Mouse (Mus musculus): ENCODE measurements around the gene Lekr1.

The Lekr1 gene

GRCm38 (mm10) chr3:65656451-65656850 is 9.6 kb upstream of the Lekr1 start:
- no peak for DNase-seq (ENCODE audit: extremely low spot score, low read depth, low spot score)

GRCm38 (mm10) chr3:65656902-65657660 is 8.9 kb upstream of the Lekr1 start:
- no peak for DNase-seq (ENCODE audit: extremely low spot score, low read depth, low spot score)

- DNase-seq (ENCODE audit: extremely low spot score, low read depth, low spot score) = no peak
Observed at GRCm38 (mm10) chr3:65658081-65658612, 7.9 kb upstream of the Lekr1 start.

GRCm38 (mm10) chr3:65658721-65659619 is 7.1 kb upstream of the Lekr1 start:
- peak; percentile 54 for DNase-seq (ENCODE audit: extremely low spot score, low read depth, low spot score)

- DNase-seq (ENCODE audit: extremely low spot score, low read depth, low spot score) = no peak
Observed at GRCm38 (mm10) chr3:65659620-65659932, 6.5 kb upstream of the Lekr1 start.

- DNase-seq (ENCODE audit: extremely low spot score, low read depth, low spot score) = no peak
Observed at GRCm38 (mm10) chr3:65660336-65660735, 5.7 kb upstream of the Lekr1 start.

GRCm38 (mm10) chr3:65661731-65662130 is 4.3 kb upstream of the Lekr1 start:
- no peak for DNase-seq (ENCODE audit: extremely low spot score, low read depth, low spot score)

GRCm38 (mm10) chr3:65663176-65663575 is 2.9 kb upstream of the Lekr1 start:
- no peak for DNase-seq (ENCODE audit: extremely low spot score, low read depth, low spot score)

GRCm38 (mm10) chr3:65670216-65670615 is 4.2 kb downstream of the Lekr1 start:
- DNase-seq (ENCODE audit: extremely low spot score, low read depth, low spot score) = no peak

GRCm38 (mm10) chr3:65673725-65674124 is 7.7 kb downstream of the Lekr1 start:
- no peak for DNase-seq (ENCODE audit: extremely low spot score, low read depth, low spot score)

- no peak for DNase-seq (ENCODE audit: extremely low spot score, low read depth, low spot score)
Observed at GRCm38 (mm10) chr3:65680612-65681011, 14.6 kb downstream of the Lekr1 start.

GRCm38 (mm10) chr3:65689705-65690104 is 23.7 kb downstream of the Lekr1 start:
- no peak for DNase-seq (ENCODE audit: extremely low spot score, low read depth, low spot score)

- no peak for DNase-seq (ENCODE audit: extremely low spot score, low read depth, low spot score)
Observed at GRCm38 (mm10) chr3:65690850-65691249, 24.8 kb downstream of the Lekr1 start.

GRCm38 (mm10) chr3:65699704-65700103 is 33.7 kb downstream of the Lekr1 start:
- no peak for DNase-seq (ENCODE audit: extremely low spot score, low read depth, low spot score)

GRCm38 (mm10) chr3:65714372-65714771 is 48.3 kb downstream of the Lekr1 start:
- DNase-seq (ENCODE audit: extremely low spot score, low read depth, low spot score) = no peak

GRCm38 (mm10) chr3:65717406-65717805 is 51.4 kb downstream of the Lekr1 start:
- no peak for DNase-seq (ENCODE audit: extremely low spot score, low read depth, low spot score)

GRCm38 (mm10) chr3:65722897-65723296 is 56.9 kb downstream of the Lekr1 start:
- DNase-seq (ENCODE audit: extremely low spot score, low read depth, low spot score) = no peak

GRCm38 (mm10) chr3:65723664-65724063 is 57.6 kb downstream of the Lekr1 start:
- DNase-seq (ENCODE audit: extremely low spot score, low read depth, low spot score) = no peak

GRCm38 (mm10) chr3:65737816-65738215 is 71.8 kb downstream of the Lekr1 start:
- no peak for DNase-seq (ENCODE audit: extremely low spot score, low read depth, low spot score)

- DNase-seq (ENCODE audit: extremely low spot score, low read depth, low spot score) = no peak
Observed at GRCm38 (mm10) chr3:65744936-65745335, 78.9 kb downstream of the Lekr1 start.

- no peak for DNase-seq (ENCODE audit: extremely low spot score, low read depth, low spot score)
Observed at GRCm38 (mm10) chr3:65764511-65765508, 98.8 kb downstream of the Lekr1 start.
